Mouse (Mus musculus) CD4-positive, CD25-positive, alpha-beta regulatory T cell, adult 2 months (primary cell): ENCODE results near the gene Emp1.

Experiments
- DNase-seq: peaks from one replicate; pipeline ENCODE4 v3.0.0-alpha.2; 2012; ENCODE audit warnings: low read depth, low spot score

Emp1 gene

GRCm38 (mm10) chr6:135363344-135364040 is 1.1 kb downstream of the Emp1 start:
- no peak for DNase-seq

- peak; percentile 66 for DNase-seq
These were observed 1.8 kb downstream of the Emp1 start for GRCm38 (mm10) chr6:135364041-135364745.

GRCm38 (mm10) chr6:135364891-135365301 is 2.6 kb downstream of the Emp1 start:
- no peak for DNase-seq

GRCm38 (mm10) chr6:135365614-135366013 is 3.3 kb downstream of the Emp1 start:
- peak; percentile 13 for DNase-seq

DNA sequence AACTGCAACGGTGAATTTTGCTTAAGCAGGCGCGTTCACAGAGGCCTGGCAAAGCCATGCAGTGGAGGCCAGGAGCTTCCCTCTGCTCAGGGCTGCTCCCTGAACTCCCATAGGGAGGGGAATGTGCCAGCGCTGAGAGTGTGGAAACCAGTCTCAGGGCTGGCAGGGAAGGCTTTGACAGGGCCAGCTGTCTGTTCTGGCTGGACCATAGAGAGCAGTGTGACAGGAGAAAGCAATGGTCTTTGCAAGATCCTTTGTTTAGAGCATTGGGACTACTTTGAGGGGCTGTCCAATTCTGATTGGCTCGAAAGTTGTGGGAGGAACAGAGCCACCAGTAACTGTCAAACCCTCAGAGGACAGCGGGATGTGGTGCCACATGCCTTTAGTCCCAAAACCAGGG is 5.9 kb downstream of the Emp1 start:
- no peak for DNase-seq

DNA sequence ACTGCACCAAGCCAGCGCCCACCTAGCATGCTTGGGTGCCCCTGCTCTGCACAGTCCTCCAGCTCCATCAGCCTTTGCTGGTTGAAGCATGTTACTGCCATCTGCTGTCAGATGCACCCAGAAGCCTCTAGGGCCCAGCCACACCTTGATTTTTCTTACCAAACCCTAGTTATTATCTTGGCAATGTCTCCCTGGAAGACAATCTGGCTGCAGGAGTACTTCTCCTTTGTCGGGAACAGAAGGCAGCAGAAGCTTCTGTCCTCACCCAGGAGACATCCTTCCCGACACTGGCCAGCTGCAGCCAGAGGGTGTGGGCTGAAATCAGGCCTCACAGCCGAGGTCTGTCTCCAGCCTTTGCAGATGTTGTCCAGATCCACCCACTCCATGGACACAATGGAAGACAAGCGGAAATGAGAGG is 7.2 kb downstream of the Emp1 start:
- no peak for DNase-seq

DNA sequence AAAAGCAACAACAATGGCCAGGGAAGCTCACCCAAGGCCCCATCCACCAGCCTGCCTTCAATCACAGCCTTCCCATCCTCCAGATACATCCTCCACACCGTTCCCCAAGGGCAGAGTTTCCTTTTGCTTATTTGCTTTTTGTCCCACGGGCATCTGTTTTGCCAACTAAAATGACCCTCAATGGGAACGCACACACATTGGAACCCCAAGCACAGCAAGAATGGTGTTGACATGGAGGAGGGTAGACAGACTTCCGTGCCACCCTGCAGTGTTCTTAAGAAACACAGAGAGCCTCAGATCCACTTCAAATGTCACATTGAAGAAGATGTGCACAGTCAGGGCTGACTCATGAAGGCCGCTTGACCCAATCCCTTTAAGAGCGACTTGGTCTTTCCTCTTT is 8.6 kb downstream of the Emp1 start:
- no peak for DNase-seq

DNA sequence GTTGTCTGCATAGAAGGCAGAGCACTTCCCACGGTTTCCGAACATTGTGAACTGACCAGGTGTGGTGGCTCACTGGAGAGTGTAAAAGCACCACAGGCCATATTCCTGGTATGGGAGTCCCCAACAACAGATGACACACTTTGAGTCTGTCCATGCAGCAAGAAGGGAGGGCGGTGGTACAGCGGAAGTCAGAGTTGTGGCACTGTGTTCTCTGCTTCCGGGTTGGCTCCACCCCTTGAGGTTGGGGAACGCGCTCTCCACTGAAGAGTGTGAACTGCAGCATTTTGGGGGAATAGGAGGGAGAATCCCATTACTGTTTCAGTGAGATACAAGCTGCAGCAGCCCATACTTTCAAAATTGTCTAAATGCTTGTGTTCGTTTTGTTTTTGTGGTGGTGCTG is 11.0 kb downstream of the Emp1 start:
- peak; percentile 31 for DNase-seq

DNA sequence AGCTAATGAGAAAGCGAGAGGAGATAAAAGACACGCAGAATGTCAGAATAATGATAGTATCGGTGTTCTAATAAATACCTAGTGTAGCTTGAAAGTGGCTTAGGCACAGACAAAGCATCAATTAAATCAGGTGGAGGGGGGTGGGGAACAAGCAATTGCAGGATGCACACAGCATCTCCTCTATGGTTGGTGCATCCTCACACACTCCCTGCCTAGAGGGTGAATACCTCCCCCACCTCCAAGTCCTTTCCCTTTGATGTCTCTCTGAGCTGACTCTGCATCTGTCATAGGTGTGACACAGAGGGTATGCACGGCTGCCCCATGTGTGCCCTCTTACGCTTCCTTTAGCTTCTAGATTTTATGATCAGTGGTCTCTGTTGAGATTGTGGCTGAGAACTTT is 13.5 kb downstream of the Emp1 start:
- DNase-seq = no peak

DNA sequence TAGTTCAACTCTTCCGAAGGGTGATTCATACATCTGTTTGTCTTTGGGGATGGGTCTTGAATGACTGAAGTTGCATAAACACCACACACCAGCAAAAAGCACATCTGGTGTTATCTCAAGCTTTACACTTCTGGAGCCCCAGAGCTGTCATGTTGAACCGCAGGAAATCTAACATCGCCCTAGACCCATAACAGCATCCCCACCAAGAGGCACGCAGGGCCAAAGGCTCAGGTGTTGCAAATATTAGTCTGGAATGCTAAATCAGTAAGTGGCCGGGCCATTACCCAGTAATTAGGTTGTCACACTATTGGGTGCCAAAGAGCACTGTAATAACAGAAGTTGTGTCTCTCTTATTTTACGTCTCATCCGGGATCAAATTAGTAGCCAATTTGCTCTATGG is 13.9 kb downstream of the Emp1 start:
- DNase-seq = no peak

DNA sequence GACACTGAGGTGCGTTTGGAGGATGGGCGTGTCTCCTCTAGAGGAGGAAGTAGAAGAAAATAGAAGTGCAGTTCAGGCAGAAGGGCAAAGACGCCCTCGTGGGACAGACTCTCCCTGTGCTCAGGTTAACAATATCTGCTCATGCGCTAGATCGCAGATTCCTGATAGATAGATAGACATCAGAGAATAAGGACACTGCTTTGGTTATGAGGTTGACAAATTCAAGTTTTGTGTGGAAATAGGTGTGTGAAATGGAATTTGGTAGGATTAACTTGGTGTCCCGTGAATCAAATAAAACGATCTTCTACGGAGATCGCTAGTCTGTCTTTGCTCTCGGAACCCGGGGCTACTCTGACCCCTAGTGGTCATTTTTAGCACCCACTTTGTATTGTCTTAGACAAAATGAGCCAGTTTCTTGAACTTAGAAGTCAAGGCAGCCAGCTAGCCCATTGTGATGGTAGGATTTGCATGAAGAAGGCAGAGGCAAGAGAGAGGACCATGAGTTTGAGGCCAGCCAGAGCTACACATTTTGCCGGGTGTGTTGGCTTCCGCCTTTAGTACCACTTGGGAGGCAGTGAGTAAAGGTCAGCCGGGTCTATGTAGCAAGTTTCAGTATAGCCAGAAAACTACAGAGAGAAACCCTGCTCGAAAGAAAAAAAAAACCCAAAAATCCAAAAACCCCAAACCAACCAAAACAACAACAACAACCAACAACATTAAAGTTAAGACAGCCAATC is 15.4 kb downstream of the Emp1 start:
- DNase-seq = peak; percentile 80

GRCm38 (mm10) chr6:135383919-135384318 is 21.6 kb downstream of the Emp1 start:
- DNase-seq = no peak

GRCm38 (mm10) chr6:135385738-135386459 is 23.6 kb downstream of the Emp1 start:
- DNase-seq = no peak

GRCm38 (mm10) chr6:135387653-135388052 is 25.3 kb downstream of the Emp1 start:
- no peak for DNase-seq

DNA sequence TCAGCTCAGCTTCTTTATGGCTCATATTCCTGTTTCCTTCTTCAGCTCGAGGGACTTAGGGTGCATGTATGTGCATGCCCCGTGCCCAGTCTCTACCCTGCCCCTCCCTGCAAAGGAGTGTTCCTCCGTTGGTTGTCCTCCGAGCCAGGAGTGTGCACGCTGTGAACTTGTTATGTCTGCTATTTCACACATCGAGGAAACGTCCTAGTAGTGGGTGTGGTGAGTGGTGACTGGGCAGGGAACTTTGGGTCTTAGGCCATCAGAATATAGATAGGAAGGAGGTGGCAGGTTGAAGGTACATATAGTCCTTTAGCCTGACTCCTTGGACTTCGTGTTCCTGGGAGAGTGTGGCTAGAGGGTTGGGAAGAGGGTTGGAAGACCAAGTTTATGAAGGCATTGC is 26.4 kb downstream of the Emp1 start:
- no peak for DNase-seq

DNA sequence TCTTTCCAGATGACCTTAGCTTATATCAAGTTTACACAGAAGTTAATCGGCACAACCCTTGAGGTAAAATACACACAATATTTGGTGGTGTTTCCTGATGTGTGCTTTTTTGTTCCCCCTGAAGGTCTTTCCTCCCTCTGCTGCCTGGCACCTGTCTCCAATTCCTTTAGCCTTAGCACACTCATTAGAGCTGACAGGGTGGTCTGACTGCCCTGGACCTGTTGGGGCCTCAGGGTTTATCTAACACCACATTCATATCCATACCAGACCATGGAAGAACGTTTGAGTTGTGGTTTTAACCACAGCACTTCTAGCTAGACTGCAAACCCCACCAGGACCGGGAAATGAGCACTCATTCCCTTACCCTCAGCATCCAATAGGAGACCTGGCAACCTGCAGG is 28.1 kb downstream of the Emp1 start:
- no peak for DNase-seq

GRCm38 (mm10) chr6:135395375-135395774 is 33.0 kb downstream of the Emp1 start:
- DNase-seq = no peak

GRCm38 (mm10) chr6:135397089-135397488 is 34.7 kb downstream of the Emp1 start:
- DNase-seq = no peak

DNA sequence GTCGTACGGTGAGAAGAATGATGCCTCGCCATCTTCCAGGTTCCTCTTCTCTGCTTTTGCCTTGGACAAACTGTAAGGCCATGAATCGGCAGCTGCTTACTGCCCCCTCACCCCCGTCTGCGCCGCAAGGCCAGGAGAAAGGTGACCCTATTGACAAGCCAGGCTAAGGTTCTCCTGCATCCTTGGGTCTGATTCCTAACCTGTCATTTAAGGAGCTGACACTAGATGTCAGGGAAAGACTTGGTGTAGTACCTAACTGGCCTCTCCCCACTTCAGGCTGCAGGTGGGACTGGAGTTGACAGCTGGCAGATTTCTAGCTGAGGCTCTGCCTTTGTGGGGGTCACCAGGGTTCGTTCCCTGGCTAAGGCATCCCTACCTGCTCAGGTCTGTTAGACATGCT is 35.4 kb downstream of the Emp1 start:
- no peak for DNase-seq

GRCm38 (mm10) chr6:135398801-135399200 is 36.5 kb downstream of the Emp1 start:
- DNase-seq = no peak

- DNase-seq = peak; percentile 76
These were observed 38.0 kb downstream of the Emp1 start for GRCm38 (mm10) chr6:135400306-135400705.

DNA sequence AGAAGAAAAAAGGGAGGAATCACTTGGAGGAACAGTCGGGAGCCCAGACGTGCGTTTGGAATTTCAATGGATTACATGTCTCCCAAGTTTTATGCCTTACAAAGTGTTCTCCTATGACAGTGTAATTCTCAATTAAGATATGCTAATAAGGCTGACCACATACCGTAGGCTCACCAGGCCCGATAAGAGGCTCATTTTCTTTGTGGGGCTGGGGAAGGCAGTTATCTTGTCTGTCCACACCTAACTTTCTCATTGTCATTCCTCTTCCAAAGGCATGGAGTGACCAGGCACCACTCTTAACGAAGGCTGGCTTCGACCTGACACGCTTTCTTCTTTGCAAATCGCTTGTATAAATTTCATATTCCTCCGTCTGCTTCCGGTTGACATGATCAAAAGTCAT is 42.7 kb downstream of the Emp1 start:
- no peak for DNase-seq
